Mouse (Mus musculus): Measurements from ENCODE around the gene Gadd45b.

Gene Gadd45b

GRCm38 (mm10) chr10:80935241-80935640 lies 5.4 kb downstream of the Gadd45b start:
- no peak for DNase-seq (ENCODE audit: low spot score in 2 of 2)

DNA sequence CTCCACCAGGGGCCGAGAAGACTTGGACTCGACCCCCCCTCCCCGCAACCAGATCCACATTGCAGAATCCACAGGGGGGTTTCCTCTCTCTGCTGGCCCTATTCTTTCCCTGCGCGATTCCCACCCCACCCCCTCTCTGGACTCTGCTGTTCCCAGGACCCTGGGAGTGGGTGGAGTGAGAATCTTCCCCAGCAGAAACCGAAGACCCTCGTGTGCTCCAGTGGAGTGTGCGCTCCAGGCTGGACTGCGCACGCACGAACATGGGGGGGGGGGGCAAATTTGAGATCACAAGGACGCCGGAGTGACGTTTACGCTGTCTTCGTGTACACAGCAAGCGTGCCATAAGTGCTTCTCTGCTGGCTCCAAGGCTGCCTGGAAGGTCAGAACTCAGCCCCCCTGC lies 5.8 kb downstream of the Gadd45b start:
- no peak for DNase-seq (ENCODE audit: low spot score in 2 of 2)

GRCm38 (mm10) chr10:80936135-80936809 lies 6.4 kb downstream of the Gadd45b start:
- DNase-seq (ENCODE audit: low spot score in 2 of 2), result peak in 1 of 2 experiments; percentile 14

DNA sequence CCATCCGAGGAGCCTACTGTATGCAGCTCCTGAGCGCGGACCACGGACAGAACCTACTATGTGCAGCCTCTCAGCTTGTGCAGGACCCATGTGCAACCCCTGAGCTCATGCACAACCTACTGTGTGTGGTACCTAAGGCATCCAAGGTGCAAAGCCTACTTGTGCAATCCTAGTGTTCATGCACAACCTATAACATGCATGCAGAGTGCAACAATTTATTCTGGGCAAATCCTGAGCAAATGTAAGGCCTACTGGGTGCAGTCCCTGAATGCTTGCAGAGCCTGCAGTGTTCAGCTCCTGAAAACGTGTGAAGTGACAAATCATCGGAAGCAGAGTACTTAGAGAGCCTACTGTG lies 6.9 kb downstream of the Gadd45b start:
- no peak for DNase-seq (ENCODE audit: low spot score in 2 of 2)

DNA sequence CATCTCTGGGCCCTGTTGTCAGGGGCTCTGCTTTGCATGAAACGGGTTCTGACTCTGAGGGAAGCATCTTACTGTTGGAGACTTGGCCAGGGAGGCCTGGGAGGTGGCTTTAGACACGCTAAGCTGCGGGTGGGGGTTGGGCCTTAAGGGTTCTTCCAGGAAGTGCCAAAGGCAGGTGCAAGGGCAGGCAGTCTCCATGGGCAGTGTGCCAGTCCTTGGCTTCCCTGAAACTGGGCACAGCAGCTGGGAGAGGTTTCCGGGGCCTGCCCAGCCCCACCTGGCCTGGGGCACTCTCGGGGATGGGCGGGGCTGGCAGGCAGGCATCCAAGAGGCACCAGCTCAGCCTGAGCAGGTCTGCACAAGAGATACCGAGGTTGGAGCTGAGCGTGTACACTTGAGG lies 7.8 kb downstream of the Gadd45b start:
- DNase-seq (ENCODE audit: low spot score in 2 of 2), result no peak

DNA sequence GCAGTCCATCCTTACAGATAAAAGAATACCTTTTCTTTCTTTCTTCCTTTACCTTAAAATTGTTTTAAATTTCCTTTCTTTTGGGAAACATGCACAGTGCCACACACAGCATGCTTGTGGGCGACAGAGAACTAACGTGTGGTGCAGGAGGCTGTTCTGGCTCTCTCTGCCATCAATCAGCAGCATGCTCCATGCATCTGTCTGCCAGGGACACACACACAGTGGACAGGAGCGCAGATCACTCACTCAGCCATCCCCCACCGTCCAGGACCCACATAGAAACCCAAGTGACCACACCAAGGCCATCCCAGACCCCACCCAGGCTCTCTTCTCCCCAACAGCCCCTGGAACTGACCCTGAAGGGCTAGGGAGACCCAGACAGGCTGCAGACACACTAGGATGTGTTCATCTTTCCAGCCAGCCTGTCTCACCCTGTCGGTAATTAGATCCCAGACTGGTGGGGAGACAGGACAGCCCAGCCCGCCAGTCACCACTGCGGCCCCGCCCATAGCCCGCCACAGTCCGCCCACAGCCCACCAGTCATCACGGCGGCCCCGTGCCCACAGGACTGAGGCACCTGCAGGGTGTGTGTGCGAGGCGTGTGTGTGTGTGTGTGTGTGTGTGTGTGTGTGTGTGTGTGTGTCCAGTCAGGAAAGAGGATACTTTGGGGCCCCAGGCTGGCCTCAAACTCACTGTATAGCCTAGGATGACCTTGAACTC lies 9.1 kb downstream of the Gadd45b start:
- no peak for DNase-seq (ENCODE audit: low spot score in 2 of 2)

- DNase-seq (ENCODE audit: low spot score in 2 of 2), result peak; percentile 61 to 66
Observed at GRCm38 (mm10) chr10:80939671-80940070, 9.8 kb downstream of the Gadd45b start.

DNA sequence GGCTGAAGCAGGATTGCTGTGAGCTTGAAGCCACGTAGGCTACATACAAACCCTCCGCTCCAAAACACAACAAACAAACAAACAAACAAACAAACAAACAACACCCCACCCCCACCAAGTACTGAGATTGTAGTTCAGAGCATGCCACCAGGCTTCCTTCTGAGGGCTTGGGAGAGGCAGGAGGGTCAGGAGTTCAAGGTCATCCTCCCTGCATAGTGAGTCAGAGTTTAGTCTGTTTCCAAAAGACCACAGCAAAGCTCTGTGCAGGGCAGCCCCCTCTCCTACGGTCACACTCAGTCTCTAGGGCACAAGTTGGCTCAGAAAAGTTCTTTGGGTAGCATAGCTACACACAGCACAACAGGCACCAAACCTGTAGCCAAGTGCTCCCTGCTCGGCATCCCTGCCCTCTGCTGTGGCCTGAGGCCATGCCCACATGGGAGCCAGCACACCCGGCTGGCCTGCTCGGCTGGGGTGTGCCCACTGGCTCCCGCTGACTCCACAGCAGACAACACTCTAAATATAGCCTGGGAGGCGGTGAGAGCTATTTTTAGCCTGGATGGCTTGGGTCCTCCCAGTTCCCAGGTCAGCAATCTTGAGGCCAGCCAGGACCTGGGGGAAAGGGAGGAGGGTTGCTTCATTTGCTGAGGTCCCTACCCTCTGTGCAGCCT lies 10.6 kb downstream of the Gadd45b start:
- no peak for DNase-seq (ENCODE audit: low spot score in 2 of 2)

DNA sequence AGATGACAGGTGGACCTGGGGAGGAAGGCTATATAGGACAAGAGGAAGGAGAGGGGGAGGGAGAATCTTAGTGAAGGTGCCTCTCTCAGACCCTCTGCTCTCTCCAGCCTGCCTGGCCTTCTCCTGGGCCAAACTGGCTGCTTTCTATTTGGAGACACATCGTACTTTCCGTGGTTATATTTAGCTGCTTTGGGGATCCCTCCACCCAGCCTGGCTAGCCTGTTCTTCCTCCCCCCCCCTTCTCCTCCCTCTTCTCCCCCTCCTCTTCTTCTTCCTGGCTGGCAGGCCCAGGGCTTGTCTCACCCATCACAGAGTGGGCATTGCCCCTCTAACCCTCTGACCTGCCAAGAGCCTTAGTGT lies 11.1 kb downstream of the Gadd45b start:
- no peak for DNase-seq (ENCODE audit: low spot score in 2 of 2)

DNA sequence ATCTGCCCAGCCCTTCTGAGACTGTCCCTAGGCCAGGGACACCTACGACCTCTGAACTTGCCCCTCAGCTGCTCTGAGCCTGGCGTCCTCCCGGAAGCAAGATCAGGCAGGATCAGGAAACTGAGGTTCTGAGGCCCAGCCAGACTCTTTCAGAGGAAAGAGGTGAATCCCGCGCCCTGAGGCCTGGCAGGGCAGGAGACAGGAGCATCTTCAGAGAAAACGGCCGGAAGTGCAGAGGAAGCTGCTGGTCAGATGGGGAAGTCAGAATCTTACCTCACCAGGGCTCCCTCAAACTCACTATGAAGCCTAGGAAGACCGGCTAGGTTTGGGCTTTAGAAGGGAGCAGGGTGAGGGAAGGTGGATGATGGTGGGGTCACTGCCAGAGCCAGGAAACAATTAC lies 13.0 kb downstream of the Gadd45b start:
- DNase-seq (ENCODE audit: low spot score in 2 of 2), result no peak

GRCm38 (mm10) chr10:80943701-80944100 lies 13.8 kb downstream of the Gadd45b start:
- no peak for DNase-seq (ENCODE audit: low spot score in 2 of 2)

GRCm38 (mm10) chr10:80944231-80944630 lies 14.4 kb downstream of the Gadd45b start:
- no peak for DNase-seq (ENCODE audit: low spot score in 2 of 2)

- DNase-seq (ENCODE audit: low spot score in 2 of 2), result no peak
Observed at GRCm38 (mm10) chr10:80946684-80947437, 17.0 kb downstream of the Gadd45b start.

GRCm38 (mm10) chr10:80947802-80948201 lies 17.9 kb downstream of the Gadd45b start:
- DNase-seq (ENCODE audit: low spot score in 2 of 2), result no peak

DNA sequence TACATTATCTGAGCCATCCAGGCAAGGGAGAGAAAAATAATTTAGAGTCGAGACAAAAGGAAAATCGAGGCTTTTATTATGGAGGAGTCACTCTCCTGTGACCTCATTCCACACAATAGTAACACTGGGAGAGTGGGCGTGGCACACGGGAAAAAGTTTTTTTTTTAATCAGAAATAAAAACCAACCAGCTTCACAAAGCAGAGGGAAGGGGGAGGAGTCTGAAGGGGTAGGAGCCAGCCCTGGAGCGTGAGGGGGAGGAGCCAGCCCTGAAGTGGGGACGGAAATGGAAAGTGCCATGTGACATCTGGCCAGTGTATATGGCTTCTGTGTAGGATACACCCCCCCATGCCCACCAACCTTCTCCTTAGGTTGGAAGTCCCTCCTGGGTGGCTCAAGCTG lies 18.7 kb downstream of the Gadd45b start:
- DNase-seq (ENCODE audit: low spot score in 2 of 2), result no peak

DNA sequence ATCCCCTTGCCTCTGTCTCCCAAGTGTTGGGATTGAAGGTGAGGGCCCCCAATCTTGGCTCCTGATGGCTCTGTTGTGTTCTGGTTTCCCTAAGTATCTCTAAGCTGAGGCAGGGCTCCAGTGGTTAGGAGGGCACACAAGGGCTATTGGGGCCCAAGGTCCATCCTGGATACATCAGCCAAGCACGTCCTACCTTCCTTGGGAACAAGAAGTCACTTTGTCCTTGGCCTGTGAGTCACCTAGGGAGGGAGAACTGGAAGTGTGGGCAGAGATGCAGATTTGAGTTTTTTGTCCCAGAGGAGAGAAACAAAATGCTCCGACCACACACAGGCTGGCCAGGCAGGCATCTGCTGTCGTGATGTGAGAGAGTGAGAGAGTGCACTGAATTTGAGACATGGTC lies 19.2 kb downstream of the Gadd45b start:
- DNase-seq (ENCODE audit: low spot score in 2 of 2), result no peak

DNA sequence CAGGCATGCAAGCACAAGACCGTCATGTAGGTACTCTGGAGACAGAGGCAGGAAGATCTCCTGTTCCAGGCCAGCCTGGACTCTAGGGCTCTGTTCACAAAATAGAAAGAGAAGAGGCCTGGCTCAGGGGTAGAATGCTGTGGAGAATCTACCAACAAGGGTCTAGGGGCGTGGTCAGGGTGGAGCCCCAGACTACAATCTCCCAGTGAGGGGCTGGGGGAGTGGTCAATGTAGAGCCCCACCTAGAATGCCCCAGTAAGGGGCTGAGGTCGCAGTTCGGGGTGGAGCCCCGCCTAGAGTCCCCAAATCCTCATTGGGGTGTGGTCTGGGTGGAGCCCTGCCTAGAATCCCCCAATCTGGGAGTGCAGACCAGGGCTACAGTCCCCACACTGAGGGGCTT lies 20.4 kb downstream of the Gadd45b start:
- no peak for DNase-seq (ENCODE audit: low spot score in 2 of 2)

GRCm38 (mm10) chr10:80951761-80952390 lies 22.0 kb downstream of the Gadd45b start:
- no peak for DNase-seq (ENCODE audit: low spot score in 2 of 2)

- DNase-seq (ENCODE audit: low spot score in 2 of 2), result no peak
Observed at GRCm38 (mm10) chr10:80952449-80952848, 22.6 kb downstream of the Gadd45b start.

- no peak for DNase-seq (ENCODE audit: low spot score in 2 of 2)
Observed at GRCm38 (mm10) chr10:80954415-80954814, 24.5 kb downstream of the Gadd45b start.

- DNase-seq (ENCODE audit: low spot score in 2 of 2), result no peak
Observed at GRCm38 (mm10) chr10:80954843-80955242, 25.0 kb downstream of the Gadd45b start.

GRCm38 (mm10) chr10:80955536-80955935 lies 25.7 kb downstream of the Gadd45b start:
- DNase-seq (ENCODE audit: low spot score in 2 of 2), result peak; percentile 23 to 41
